In the genomic region with DNA sequence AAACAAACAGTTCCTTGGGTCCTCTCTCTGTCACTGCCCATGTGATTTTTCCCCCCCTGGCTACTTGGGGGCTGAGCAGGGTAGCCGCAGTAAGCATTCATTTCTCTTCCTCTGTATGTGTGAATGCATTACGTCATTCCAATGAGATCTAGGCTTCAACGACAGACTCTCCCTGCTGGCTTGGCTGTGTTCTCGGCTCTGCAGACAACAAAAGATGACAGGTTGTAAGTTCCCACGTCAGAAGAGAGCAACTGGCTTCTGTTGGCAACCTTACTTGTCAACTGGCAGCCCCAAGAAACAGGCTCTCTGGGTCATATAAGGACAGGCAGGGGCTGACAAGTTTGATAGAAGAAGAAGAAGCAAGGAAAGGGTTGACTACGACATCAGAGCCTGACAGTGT, we compare ENCODE assay signal across 14 mouse cellular contexts.
DNase-seq lines count a peak whose midpoint lies in the region; ATAC-seq and TF ChIP-seq lines count a peak whose summit lies in the region.
"Had no signal": no experiment of that assay in that cellular context is flagged by ENCODE, and none has a peak within 500 bp of the region (broad histone marks: within the 10 kb centered on the region; RNA-seq: fewer than 3 reads in every experiment).

No protein-coding gene starts in this region.

- H3K36me3 ChIP-seq in hindbrain, embryonic 16.5 days (ENCODE audit: control insufficient read depth, insufficient read depth, low read length) = no peaks in the 10 kb centered on the region
- H3K36me3 ChIP-seq in liver, postnatal 0 days (replicated peaks; ENCODE audit: insufficient read depth, low read length) = no peaks in the 10 kb centered on the region
- H3K36me3 ChIP-seq: heart, embryonic 15.5 days had no signal

- no peak overlapping the region for H3K27ac ChIP-seq in hindbrain, embryonic 16.5 days (ENCODE audit: low read depth, low read length)
- H3K27ac ChIP-seq in liver, postnatal 0 days (ENCODE audit: low read depth) = no peak overlapping the region
- H3K27ac ChIP-seq: gastrocnemius, adult 2 months; heart, embryonic 15.5 days had no signal

- intact Hi-C loops in heart, postnatal 36 days (cut with DNase I) = no loop called here

- TF ChIP-seq EP300 in liver, postnatal 0 days (IDR thresholded peaks at IDR 0.05; ENCODE audit: low read depth) = no peak

- TF ChIP-seq CTCF in liver, postnatal 0 days (IDR thresholded peaks at IDR 0.05; ENCODE audit: low read depth) = no peak

- H3K4me1 ChIP-seq in hindbrain, embryonic 16.5 days (ENCODE audit: control insufficient read depth, insufficient read depth, low read depth, low read length) = peaks cover 18% of the 10 kb centered on the region
- no peaks in the 10 kb centered on the region for H3K4me1 ChIP-seq in liver, postnatal 0 days (ENCODE audit: insufficient read depth)

- no peaks in the 10 kb centered on the region for H3K27me3 ChIP-seq in hindbrain, embryonic 16.5 days (replicated peaks; ENCODE audit: control insufficient read depth, insufficient read depth, low read length)
- H3K27me3 ChIP-seq in liver, postnatal 0 days (ENCODE audit: insufficient read depth, low read length) = no peaks in the 10 kb centered on the region
- H3K27me3 ChIP-seq: heart, embryonic 15.5 days had no signal

- no peak overlapping the region for H3K9ac ChIP-seq in hindbrain, embryonic 16.5 days (ENCODE audit: low read depth, low read length)
- no peak overlapping the region for H3K9ac ChIP-seq in liver, postnatal 0 days (replicated peaks)
- H3K9ac ChIP-seq: heart, embryonic 15.5 days had no signal

- H3K9me3 ChIP-seq in hindbrain, embryonic 16.5 days (ENCODE audit: control insufficient read depth, low read length) = no peaks in the 10 kb centered on the region
- no peaks in the 10 kb centered on the region for H3K9me3 ChIP-seq in liver, postnatal 0 days (ENCODE audit: low read length)
- H3K9me3 ChIP-seq: heart, embryonic 15.5 days had no signal

- no peak overlapping the region for H3K4me2 ChIP-seq in hindbrain, embryonic 16.5 days (ENCODE audit: low read length)
- H3K4me2 ChIP-seq in liver, postnatal 0 days (ENCODE audit: low read depth, low read length) = no peak overlapping the region
- H3K4me2 ChIP-seq: heart, embryonic 15.5 days had no signal

- ATAC-seq in hindbrain, embryonic 16.5 days = 0 out of 2 replicates have a peak, but pooled peaks have one; percentile 31
- ATAC-seq in liver, postnatal 0 days = no peak
- no peak for ATAC-seq in CD4-positive, CD25-positive, alpha-beta regulatory T cell, adult 4 months

- no peak overlapping the region for H3K4me3 ChIP-seq in hindbrain, embryonic 16.5 days (ENCODE audit: low read length)
- H3K4me3 ChIP-seq in liver, postnatal 0 days (ENCODE audit: low read depth, low read length) = no peak overlapping the region
- H3K4me3 ChIP-seq: gastrocnemius, adult 2 months; heart, embryonic 15.5 days had no signal

- DNase-seq in heart, postnatal 4 days = peak; percentile 8
- DNase-seq in heart, postnatal 36 days = no peak
- peak; percentile 33 to 68 for DNase-seq in right cerebral cortex, postnatal 10 days (ENCODE audit: low spot score in 2 of 2)
- DNase-seq in right cerebral cortex, postnatal 4 days = no peak
- DNase-seq in skeletal muscle tissue, adult 2 months (ENCODE audit: low read depth, low spot score) = peak; percentile 3
- DNase-seq in liver, postnatal 0 days = no peak
- DNase-seq: adrenal gland, postnatal 10 days; cerebellum, adult 2 months; gastrocnemius, adult 2 months; kidney, adult 8-10 months; lung, adult 18-20 months had no signal

- WGBS in hindbrain, embryonic 16.5 days = 25% methylated on average over 6 of the region's 6 CpGs
- 38% methylated on average over 6 of the region's 6 CpGs for WGBS in liver, postnatal 0 days (ENCODE audit: insufficient replicate concordance)

Comparison
In these comparisons a context has a peak if more than half of its experiments do, and no peak if none do; other contexts are left out.
1. DNase-seq: peak in heart, postnatal 4 days (single experiment), right cerebral cortex, postnatal 10 days (2 of 2) and skeletal muscle tissue, adult 2 months (single experiment); none in heart, postnatal 36 days (0 of 2), right cerebral cortex, postnatal 4 days (single experiment) and liver, postnatal 0 days (single experiment).